Mouse (Mus musculus): ENCODE results near the gene Mrpl1. TPM values are rescaled to one million over a fixed set of nuclear protein-coding genes. Genes with fewer than 3 reads are reported as not detected.

The Mrpl1 gene
- polyA plus RNA-seq, 1 experiment = 14.4 TPM

DNA sequence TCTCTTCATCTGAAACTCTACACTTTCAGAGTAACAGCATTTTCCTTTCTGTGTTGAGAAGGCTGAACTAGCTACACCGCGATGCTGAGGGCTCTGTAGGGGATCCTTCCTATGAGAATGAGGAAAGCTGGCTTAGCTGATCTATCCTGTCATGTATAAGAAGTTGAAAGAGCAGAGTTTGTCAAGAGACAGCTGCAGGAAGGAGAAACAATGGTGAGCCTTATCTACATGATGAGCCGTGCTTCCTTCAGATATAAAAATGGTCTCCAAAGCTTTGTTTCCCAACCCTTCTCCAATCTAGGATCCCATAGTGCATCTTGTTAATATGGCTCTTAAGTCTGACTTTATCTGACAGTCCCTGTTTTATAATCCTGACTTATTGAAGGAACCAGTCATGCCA, 38.9 kb upstream of the Mrpl1 start:
- Histone ChIP-seq H3K4me3 (ENCODE audit: insufficient read depth, low read length) (no peak overlapping the region), H3K27ac (ENCODE audit: insufficient read depth, low read length) (no peak overlapping the region), H3K4me1 (ENCODE audit: control insufficient read depth, insufficient read depth, low read length) (no peaks in the 10 kb centered on the region)
- no peak for TF ChIP-seq POLR2A (IDR thresholded peaks at IDR 0.05; ENCODE audit: low read depth, low read length)
- TF ChIP-seq CTCF (IDR thresholded peaks at IDR 0.05; ENCODE audit: borderline replicate concordance, insufficient read depth, low read length) = no peak

DNA sequence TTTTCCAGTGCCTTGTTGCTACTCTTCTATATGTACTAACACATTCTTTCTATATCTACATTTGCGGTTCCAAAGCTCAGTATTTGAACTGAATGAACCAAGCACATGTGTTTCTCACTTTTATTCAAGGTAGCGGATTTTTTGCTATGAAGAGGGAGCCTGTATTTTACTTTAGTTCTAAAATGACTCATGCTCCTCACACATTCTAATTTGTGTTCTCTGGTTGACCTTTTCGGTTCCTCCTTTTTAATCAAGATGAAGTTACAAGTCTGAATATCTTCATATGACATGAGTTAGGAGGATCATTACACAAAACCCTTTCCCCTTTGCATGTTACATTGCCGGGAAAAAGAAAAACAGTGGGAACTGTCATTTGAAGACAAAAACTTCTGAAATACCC, 37.5 kb upstream of the Mrpl1 start:
- no peak for TF ChIP-seq CTCF (IDR thresholded peaks at IDR 0.05; ENCODE audit: borderline replicate concordance, insufficient read depth, low read length)
- TF ChIP-seq POLR2A (IDR thresholded peaks at IDR 0.05; ENCODE audit: low read depth, low read length) = no peak
- no peak overlapping the region for H3K4me3 ChIP-seq (ENCODE audit: insufficient read depth, low read length)
- no peaks in the 10 kb centered on the region for H3K4me1 ChIP-seq (ENCODE audit: control insufficient read depth, insufficient read depth, low read length)
- H3K27ac ChIP-seq (ENCODE audit: insufficient read depth, low read length) = no peak overlapping the region

DNA sequence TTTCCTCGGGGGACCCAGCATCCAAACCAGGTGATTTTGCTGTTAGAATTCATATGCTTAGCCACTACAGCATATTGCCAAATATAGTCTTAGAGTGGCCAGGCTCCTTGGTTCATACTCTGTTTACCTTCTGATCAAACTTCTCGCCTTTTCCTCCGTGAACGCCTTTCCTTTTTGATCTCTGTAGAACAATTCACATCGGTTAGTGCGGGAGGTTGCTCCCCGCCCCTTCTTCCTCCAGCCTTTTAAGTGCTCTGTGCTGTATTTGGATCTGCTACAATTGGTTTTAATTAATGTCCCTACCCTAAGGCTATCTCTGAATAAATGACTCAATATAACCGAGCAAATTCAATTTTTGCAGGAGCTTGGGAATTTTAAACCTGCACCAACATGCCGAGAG, 33.2 kb upstream of the Mrpl1 start:
- Histone ChIP-seq H3K27ac (ENCODE audit: insufficient read depth, low read length) (no peak overlapping the region), H3K4me3 (ENCODE audit: insufficient read depth, low read length) (no peak overlapping the region)
- TF ChIP-seq CTCF (IDR thresholded peaks at IDR 0.05; ENCODE audit: borderline replicate concordance, insufficient read depth, low read length) = no peak
- no peak for TF ChIP-seq POLR2A (IDR thresholded peaks at IDR 0.05; ENCODE audit: low read depth, low read length)

DNA sequence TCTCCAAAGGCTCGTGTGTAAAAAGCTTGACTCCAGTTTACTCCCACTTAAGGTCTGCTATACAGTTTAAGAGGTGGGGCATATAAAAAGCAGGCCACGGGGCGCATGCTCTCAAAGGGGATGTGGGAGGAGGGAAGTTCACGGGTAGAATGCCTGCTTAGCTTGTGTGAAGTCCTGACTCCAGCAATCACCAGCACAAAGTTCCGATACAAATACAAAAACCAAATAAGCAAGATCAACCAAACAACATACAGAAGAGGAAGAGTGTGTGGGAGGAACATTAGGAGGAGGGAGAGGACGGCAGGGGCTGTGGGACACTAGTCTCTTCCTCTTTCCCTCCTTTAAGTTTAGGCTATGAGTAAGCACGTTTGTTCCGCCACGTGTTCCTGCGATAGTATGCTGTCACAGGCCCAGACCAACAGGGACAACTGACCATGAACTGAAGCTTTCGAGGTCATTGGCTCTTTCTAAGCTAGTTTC, 32.4 kb upstream of the Mrpl1 start:
- no peak overlapping the region for H3K27ac ChIP-seq (ENCODE audit: insufficient read depth, low read length)
- H3K4me3 ChIP-seq (ENCODE audit: insufficient read depth, low read length) = no peak overlapping the region
- no peak for TF ChIP-seq CTCF (IDR thresholded peaks at IDR 0.05; ENCODE audit: borderline replicate concordance, insufficient read depth, low read length)
- no peak for TF ChIP-seq POLR2A (IDR thresholded peaks at IDR 0.05; ENCODE audit: low read depth, low read length)
- H3K4me1 ChIP-seq (ENCODE audit: control insufficient read depth, insufficient read depth, low read length) = no peaks in the 10 kb centered on the region

More for the DNA sequence above, 33.2 kb upstream of the Mrpl1 start:
- no peaks in the 10 kb centered on the region for H3K4me1 ChIP-seq (ENCODE audit: control insufficient read depth, insufficient read depth, low read length)

- TF ChIP-seq POLR2A (IDR thresholded peaks at IDR 0.05; ENCODE audit: low read depth, low read length) (no peak), CTCF (IDR thresholded peaks at IDR 0.05; ENCODE audit: borderline replicate concordance, insufficient read depth, low read length) (no peak)
- H3K4me1 ChIP-seq (ENCODE audit: control insufficient read depth, insufficient read depth, low read length) = no peaks in the 10 kb centered on the region
- H3K4me3 ChIP-seq (ENCODE audit: insufficient read depth, low read length) = no peak overlapping the region
- H3K27ac ChIP-seq (ENCODE audit: insufficient read depth, low read length) = no peak overlapping the region
Observed at GRCm38 (mm10) chr5:96183211-96183610, 26.1 kb upstream of the Mrpl1 start.

- Histone ChIP-seq H3K4me3 (ENCODE audit: insufficient read depth, low read length) (no peak overlapping the region), H3K4me1 (ENCODE audit: control insufficient read depth, insufficient read depth, low read length) (no peaks in the 10 kb centered on the region), H3K27ac (ENCODE audit: insufficient read depth, low read length) (no peak overlapping the region)
- no peak for TF ChIP-seq CTCF (IDR thresholded peaks at IDR 0.05; ENCODE audit: borderline replicate concordance, insufficient read depth, low read length)
- no peak for TF ChIP-seq POLR2A (IDR thresholded peaks at IDR 0.05; ENCODE audit: low read depth, low read length)
Observed at GRCm38 (mm10) chr5:96183987-96184386, 25.3 kb upstream of the Mrpl1 start.

DNA sequence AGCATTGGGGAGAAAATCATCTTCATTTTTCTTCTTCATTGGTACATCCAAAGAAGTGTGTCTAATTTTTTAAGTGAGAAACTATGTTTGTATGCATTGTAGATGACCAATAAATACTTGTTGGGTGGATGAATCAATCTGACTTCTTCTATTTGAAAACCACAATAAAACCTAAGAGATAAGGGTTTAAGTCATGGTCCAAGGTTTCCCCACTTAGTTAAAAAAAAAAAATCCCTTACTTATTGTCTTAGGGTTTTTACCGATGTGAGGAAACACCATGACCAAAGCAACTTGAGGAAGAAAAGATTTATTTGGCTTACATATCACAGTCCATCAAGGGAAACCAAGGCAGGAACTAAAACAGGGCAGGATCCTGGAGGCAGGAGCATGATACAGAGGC, 19.5 kb upstream of the Mrpl1 start:
- Histone ChIP-seq H3K4me1 (ENCODE audit: control insufficient read depth, insufficient read depth, low read length) (no peaks in the 10 kb centered on the region; the same call in 1 of the 2 replicates), H3K4me3 (ENCODE audit: insufficient read depth, low read length) (no peak overlapping the region), H3K27ac (ENCODE audit: insufficient read depth, low read length) (no peak overlapping the region)
- TF ChIP-seq CTCF (IDR thresholded peaks at IDR 0.05; ENCODE audit: borderline replicate concordance, insufficient read depth, low read length) = no peak
- TF ChIP-seq POLR2A (IDR thresholded peaks at IDR 0.05; ENCODE audit: low read depth, low read length) = no peak

DNA sequence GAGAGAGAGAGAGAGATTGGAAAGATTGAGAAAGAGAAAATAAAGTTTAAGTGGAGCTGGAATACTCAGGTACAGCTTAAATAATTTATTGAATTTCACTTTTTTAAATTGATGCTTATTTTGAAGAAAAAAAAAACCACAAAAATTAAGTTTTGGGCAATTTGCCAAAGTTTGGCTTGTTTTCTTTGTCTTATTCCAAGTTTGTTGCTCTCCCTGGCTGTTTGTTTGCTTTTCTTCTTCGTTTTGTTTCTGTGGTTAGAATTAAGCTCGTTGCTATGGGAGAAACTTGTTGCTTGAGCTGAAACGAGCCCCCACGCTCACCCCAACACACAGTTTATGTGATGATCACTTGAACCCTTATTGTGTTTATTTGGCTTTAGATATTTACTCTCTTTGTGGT, 18.0 kb upstream of the Mrpl1 start:
- Histone ChIP-seq H3K4me3 (ENCODE audit: insufficient read depth, low read length) (no peak overlapping the region), H3K27ac (ENCODE audit: insufficient read depth, low read length) (peak overlapping the region; percentile 34; the same call in 1 of the 2 replicates), H3K4me1 (ENCODE audit: control insufficient read depth, insufficient read depth, low read length) (no peaks in the 10 kb centered on the region; the same call in 1 of the 2 replicates)
- TF ChIP-seq CTCF (IDR thresholded peaks at IDR 0.05; ENCODE audit: borderline replicate concordance, insufficient read depth, low read length) (no peak), POLR2A (IDR thresholded peaks at IDR 0.05; ENCODE audit: low read depth, low read length) (no peak)

DNA sequence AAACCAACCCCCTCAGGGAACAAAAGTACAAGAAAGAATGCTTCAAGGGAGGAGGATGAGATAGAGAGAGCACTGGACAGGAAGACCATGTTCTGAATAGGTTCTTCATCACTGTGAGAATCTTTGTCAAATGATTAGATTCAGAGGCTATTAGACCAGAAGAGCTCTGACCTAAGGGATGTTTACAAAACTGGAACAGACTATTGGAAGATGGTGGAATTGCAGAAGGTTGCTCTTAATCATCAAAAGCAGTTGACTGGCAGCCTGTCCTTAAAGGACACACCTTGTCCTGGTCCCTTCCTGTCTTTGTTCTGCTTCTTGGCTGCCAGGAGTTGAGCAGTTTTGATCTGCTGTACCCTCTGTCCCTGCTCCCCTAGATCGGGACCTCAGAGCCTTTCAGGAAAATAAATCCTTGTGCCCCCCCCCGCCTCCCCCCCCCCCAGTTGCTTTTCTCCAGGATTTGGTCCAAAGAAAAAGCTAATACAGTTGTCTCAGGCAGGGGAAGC, 12.7 kb upstream of the Mrpl1 start:
- TF ChIP-seq CTCF (IDR thresholded peaks at IDR 0.05; ENCODE audit: borderline replicate concordance, insufficient read depth, low read length) = no peak
- TF ChIP-seq POLR2A (IDR thresholded peaks at IDR 0.05; ENCODE audit: low read depth, low read length) = no peak
- no peaks in the 10 kb centered on the region; the same call in 1 of the 2 replicates for H3K4me1 ChIP-seq (ENCODE audit: control insufficient read depth, insufficient read depth, low read length)
- no peak overlapping the region for H3K4me3 ChIP-seq (ENCODE audit: insufficient read depth, low read length)
- no peak overlapping the region for H3K27ac ChIP-seq (ENCODE audit: insufficient read depth, low read length)

- TF ChIP-seq POLR2A (IDR thresholded peaks at IDR 0.05; ENCODE audit: low read depth, low read length) (no peak), CTCF (IDR thresholded peaks at IDR 0.05; ENCODE audit: borderline replicate concordance, insufficient read depth, low read length) (no peak)
- no peaks in the 10 kb centered on the region for H3K4me1 ChIP-seq (ENCODE audit: control insufficient read depth, insufficient read depth, low read length)
- H3K4me3 ChIP-seq (ENCODE audit: insufficient read depth, low read length) = no peak overlapping the region
- no peak overlapping the region for H3K27ac ChIP-seq (ENCODE audit: insufficient read depth, low read length)
Observed at GRCm38 (mm10) chr5:96198271-96198670, 11.0 kb upstream of the Mrpl1 start.
